Mouse (Mus musculus): ENCODE measurements around the gene Slc13a3.

Slc13a3 gene

GRCm38 (mm10) chr2:165414321-165414720 lies 58.7 kb downstream of the Slc13a3 start:
- no peak for DNase-seq (ENCODE audit: low spot score in 2 of 2)

- no peak for DNase-seq (ENCODE audit: low spot score in 2 of 2)
Measured at GRCm38 (mm10) chr2:165413884-165414283, 59.1 kb downstream of the Slc13a3 start.

GRCm38 (mm10) chr2:165407700-165408301 lies 65.2 kb downstream of the Slc13a3 start:
- DNase-seq (ENCODE audit: low spot score in 2 of 2), result peak; percentile 64 to 76

GRCm38 (mm10) chr2:165405351-165405750 lies 67.7 kb downstream of the Slc13a3 start:
- DNase-seq (ENCODE audit: low spot score in 2 of 2), result no peak

GRCm38 (mm10) chr2:165404951-165405350 lies 68.1 kb downstream of the Slc13a3 start:
- DNase-seq (ENCODE audit: low spot score in 2 of 2), result no peak

GRCm38 (mm10) chr2:165398164-165398785 lies 74.8 kb downstream of the Slc13a3 start:
- no peak for DNase-seq (ENCODE audit: low spot score in 2 of 2)

- DNase-seq (ENCODE audit: low spot score in 2 of 2), result peak in 1 of 2 experiments; percentile 31
Measured at GRCm38 (mm10) chr2:165397502-165398163, 75.4 kb downstream of the Slc13a3 start.

- no peak for DNase-seq (ENCODE audit: low spot score in 2 of 2)
Measured at GRCm38 (mm10) chr2:165396831-165397501, 76.1 kb downstream of the Slc13a3 start.

- no peak for DNase-seq (ENCODE audit: low spot score in 2 of 2)
Measured at GRCm38 (mm10) chr2:165392156-165392555, 80.9 kb downstream of the Slc13a3 start.

GRCm38 (mm10) chr2:165391561-165391960 lies 81.5 kb downstream of the Slc13a3 start:
- peak in 1 of 2 experiments; percentile 43 for DNase-seq (ENCODE audit: low spot score in 2 of 2)

- no peak for DNase-seq (ENCODE audit: low spot score in 2 of 2)
Measured at GRCm38 (mm10) chr2:165389299-165389952, 83.6 kb downstream of the Slc13a3 start.

- DNase-seq (ENCODE audit: low spot score in 2 of 2), result peak; percentile 94 to 97
Measured at GRCm38 (mm10) chr2:165387844-165388495, 85.1 kb downstream of the Slc13a3 start, which contains the start of gene Zfp334. Gene Zfp334, minus strand, starts transcription at chr2:165388259.

- no peak for DNase-seq (ENCODE audit: low spot score in 2 of 2)
Measured at GRCm38 (mm10) chr2:165387370-165387769, 85.7 kb downstream of the Slc13a3 start.

- no peak for DNase-seq (ENCODE audit: low spot score in 2 of 2)
Measured at GRCm38 (mm10) chr2:165380050-165380449, 93.0 kb downstream of the Slc13a3 start.

- no peak for DNase-seq (ENCODE audit: low spot score in 2 of 2)
Measured at GRCm38 (mm10) chr2:165376001-165376400, 97.0 kb downstream of the Slc13a3 start.

GRCm38 (mm10) chr2:165375478-165375877 lies 97.6 kb downstream of the Slc13a3 start:
- no peak for DNase-seq (ENCODE audit: low spot score in 2 of 2)

GRCm38 (mm10) chr2:165371066-165371465 lies 102.0 kb downstream of the Slc13a3 start:
- peak in 1 of 2 experiments; percentile 32 for DNase-seq (ENCODE audit: low spot score in 2 of 2)

GRCm38 (mm10) chr2:165370348-165370747 lies 102.7 kb downstream of the Slc13a3 start:
- no peak for DNase-seq (ENCODE audit: low spot score in 2 of 2)

GRCm38 (mm10) chr2:165368496-165368895 lies 104.5 kb downstream of the Slc13a3 start, which contains the start of gene Zfp663:
Gene Zfp663, minus strand, starts transcription at chr2:165368729.
- peak in 1 of 2 experiments; percentile 32 for DNase-seq (ENCODE audit: low spot score in 2 of 2)

GRCm38 (mm10) chr2:165367868-165368439 lies 105.1 kb downstream of the Slc13a3 start:
- DNase-seq (ENCODE audit: low spot score in 2 of 2), result no peak

GRCm38 (mm10) chr2:165367047-165367520 lies 105.9 kb downstream of the Slc13a3 start:
- DNase-seq (ENCODE audit: low spot score in 2 of 2), result no peak

Data from cerebellum, postnatal 4 days (tissue).